ENCODE assay signal across 9 mouse cellular contexts in the genomic region with DNA sequence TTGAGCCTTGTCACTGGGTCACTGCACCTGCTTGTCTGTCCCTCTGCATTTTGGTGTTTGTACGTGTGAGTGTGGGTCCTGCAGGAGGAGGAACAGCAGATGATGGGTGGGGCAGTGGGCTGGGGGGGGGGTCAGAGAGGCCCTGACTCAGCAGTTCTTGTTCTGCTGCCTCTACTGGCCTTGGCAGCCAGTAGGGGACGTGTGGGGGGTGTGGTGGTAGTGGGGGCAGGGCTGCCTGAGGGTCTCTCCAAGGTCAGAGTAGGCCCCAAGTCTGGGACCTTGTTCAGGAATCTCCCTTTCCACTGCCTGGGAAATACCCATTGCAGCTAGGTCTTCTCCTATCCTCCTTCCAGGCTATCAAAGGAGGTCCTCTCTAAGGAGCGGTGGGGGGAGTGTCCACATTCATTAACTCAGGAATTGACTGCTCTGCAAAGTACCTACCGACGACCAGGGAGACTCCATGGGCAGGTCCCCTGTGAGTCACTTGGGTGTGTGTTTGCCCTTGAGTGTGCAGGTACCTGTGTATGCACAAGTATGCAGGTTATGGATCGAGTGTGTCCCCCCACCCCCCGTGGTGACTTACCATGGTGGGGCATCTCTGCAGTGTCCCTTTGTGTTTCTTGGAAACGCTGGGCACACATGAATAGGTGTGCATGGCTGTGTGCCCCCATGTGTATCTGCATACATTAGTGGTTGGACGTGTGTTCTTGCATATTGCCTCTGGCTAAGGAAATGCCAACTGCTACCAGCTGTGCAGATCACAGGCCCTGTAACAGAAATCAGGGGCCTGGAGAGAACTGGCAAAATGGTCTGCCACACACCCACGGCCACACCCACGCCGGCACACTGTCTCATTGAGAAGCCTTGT. TPM values are rescaled to one million over a fixed set of nuclear protein-coding genes. Genes with fewer than 3 reads are reported as not detected.
DNase-seq lines count a peak whose midpoint lies in the region; ATAC-seq and TF ChIP-seq lines count a peak whose summit lies in the region.
"Had no signal": no experiment of that assay in that cellular context is flagged by ENCODE, and none has a peak within 500 bp of the region (broad histone marks: within the 10 kb centered on the region; RNA-seq: fewer than 3 reads in every experiment).

No protein-coding gene starts in this region.

- H3K9ac ChIP-seq in neural tube, embryonic 11.5 days (ENCODE audit: low read length), result peak overlapping the region; percentile 10; the same call in 1 of the 2 replicates
- peak overlapping the region; percentile 45; the same call in 1 of the 2 replicates for H3K9ac ChIP-seq in forebrain, embryonic 16.5 days (replicated peaks; ENCODE audit: low read depth, low read length)
- peak overlapping the region; percentile 24; the same call in 1 of the 2 replicates for H3K9ac ChIP-seq in midbrain, embryonic 11.5 days (ENCODE audit: low read length)
- no peak overlapping the region for H3K9ac ChIP-seq in stomach, postnatal 0 days (ENCODE audit: low read length)

- H3K27me3 ChIP-seq in neural tube, embryonic 11.5 days (ENCODE audit: control insufficient read depth, insufficient read depth, low read length), result peaks cover 16% of the 10 kb centered on the region
- no peaks in the 10 kb centered on the region for H3K27me3 ChIP-seq in forebrain, embryonic 16.5 days (replicated peaks; ENCODE audit: control insufficient read depth, insufficient read depth, low read length)
- peaks cover 17% of the 10 kb centered on the region for H3K27me3 ChIP-seq in midbrain, embryonic 11.5 days (ENCODE audit: control insufficient read depth, insufficient read depth, low read length)
- peaks cover 5% of the 10 kb centered on the region; the same call in 1 of the 2 replicates for H3K27me3 ChIP-seq in stomach, postnatal 0 days (ENCODE audit: control insufficient read depth, insufficient read depth, low read length)

- ATAC-seq in neural tube, embryonic 11.5 days (ENCODE audit: insufficient read depth, low FRiP score, low TSS enrichment), result no peak
- ATAC-seq in forebrain, embryonic 16.5 days, result no peak
- no peak for ATAC-seq in midbrain, embryonic 11.5 days (ENCODE audit: low FRiP score)
- peak; percentile 39 for ATAC-seq in stomach, postnatal 0 days (ENCODE audit: low FRiP score, low TSS enrichment)
- no peak for ATAC-seq in CD4-positive, CD25-positive, alpha-beta regulatory T cell, adult 4 months

- TF ChIP-seq CTCF in stomach, postnatal 0 days (IDR thresholded peaks at IDR 0.05; ENCODE audit: low read depth), result no peak

- H3K4me1 ChIP-seq in neural tube, embryonic 11.5 days (ENCODE audit: control insufficient read depth, insufficient read depth, low read length), result peaks cover 25% of the 10 kb centered on the region
- H3K4me1 ChIP-seq in forebrain, embryonic 16.5 days (replicated peaks; ENCODE audit: control insufficient read depth, insufficient read depth, low read length), result peaks cover 60% of the 10 kb centered on the region
- peaks cover 47% of the 10 kb centered on the region for H3K4me1 ChIP-seq in midbrain, embryonic 11.5 days (ENCODE audit: control insufficient read depth, insufficient read depth, low read length)
- no peaks in the 10 kb centered on the region for H3K4me1 ChIP-seq in stomach, postnatal 0 days (replicated peaks; ENCODE audit: control insufficient read depth, insufficient read depth)

- WGBS in neural tube, embryonic 11.5 days, result 69% methylated on average over 12 of the region's 12 CpGs
- 65% methylated on average over 12 of the region's 12 CpGs for WGBS in forebrain, embryonic 16.5 days
- WGBS in midbrain, embryonic 11.5 days, result 65% methylated on average over 12 of the region's 12 CpGs
- 55% methylated on average over 12 of the region's 12 CpGs for WGBS in stomach, postnatal 0 days

- no peak overlapping the region for H3K4me3 ChIP-seq in neural tube, embryonic 11.5 days (ENCODE audit: low read depth, low read length)
- no peak overlapping the region for H3K4me3 ChIP-seq in forebrain, embryonic 16.5 days (replicated peaks; ENCODE audit: low read length)
- no peak overlapping the region for H3K4me3 ChIP-seq in midbrain, embryonic 11.5 days (ENCODE audit: low read depth, low read length)
- H3K4me3 ChIP-seq in stomach, postnatal 0 days (ENCODE audit: low read depth, low read length), result no peak overlapping the region

- no peaks in the 10 kb centered on the region for H3K9me3 ChIP-seq in neural tube, embryonic 11.5 days (ENCODE audit: control insufficient read depth, low read length)
- H3K9me3 ChIP-seq in forebrain, embryonic 16.5 days (ENCODE audit: control insufficient read depth, low read length), result no peaks in the 10 kb centered on the region
- H3K9me3 ChIP-seq in midbrain, embryonic 11.5 days (ENCODE audit: control insufficient read depth, low read length), result no peaks in the 10 kb centered on the region
- no peaks in the 10 kb centered on the region for H3K9me3 ChIP-seq in stomach, postnatal 0 days (ENCODE audit: control insufficient read depth, low read length)
- H3K9me3 ChIP-seq: embryonic facial prominence, embryonic 13.5 days; liver, embryonic 12.5 days had no signal

- DNase-seq in neural tube, embryonic 11.5 days (ENCODE audit: low spot score), result no peak
- no peak for DNase-seq in neural tube, embryonic 10.5 days (ENCODE audit: extremely low spot score, low spot score)
- peak; percentile 77 for DNase-seq in midbrain, embryonic 11.5 days (ENCODE audit: low spot score, missing footprints)
- peak; percentile 54 for DNase-seq in stomach, postnatal 0 days (ENCODE audit: low spot score)
- DNase-seq in layer of hippocampus, adult 9-10 months (ENCODE audit: low spot score), result no peak

- H3K27ac ChIP-seq in neural tube, embryonic 11.5 days (ENCODE audit: low read depth, low read length), result peak overlapping the region; percentile 64; the same call in 1 of the 2 replicates
- peak overlapping the region; percentile 86 for H3K27ac ChIP-seq in forebrain, embryonic 16.5 days (ENCODE audit: low read length)
- peak overlapping the region; percentile 48; the same call in 1 of the 2 replicates for H3K27ac ChIP-seq in midbrain, embryonic 11.5 days (ENCODE audit: low read depth, low read length)
- no peak overlapping the region for H3K27ac ChIP-seq in stomach, postnatal 0 days (replicated peaks)
- H3K27ac ChIP-seq: embryonic facial prominence, embryonic 13.5 days; liver, embryonic 12.5 days had no signal

- no peaks in the 10 kb centered on the region for H3K36me3 ChIP-seq in neural tube, embryonic 11.5 days (ENCODE audit: control insufficient read depth, insufficient read depth, low read length)
- H3K36me3 ChIP-seq in forebrain, embryonic 16.5 days (ENCODE audit: control insufficient read depth, insufficient read depth), result no peaks in the 10 kb centered on the region
- no peaks in the 10 kb centered on the region for H3K36me3 ChIP-seq in midbrain, embryonic 11.5 days (ENCODE audit: control insufficient read depth, insufficient read depth, low read length)
- no peaks in the 10 kb centered on the region; the same call in 1 of the 2 replicates for H3K36me3 ChIP-seq in stomach, postnatal 0 days (ENCODE audit: control insufficient read depth, insufficient read depth, low read length)
- H3K36me3 ChIP-seq: embryonic facial prominence, embryonic 13.5 days; liver, embryonic 12.5 days had no signal

- no peak for TF ChIP-seq EP300 in stomach, postnatal 0 days (optimal IDR thresholded peaks at IDR 0.05)

- no peak overlapping the region for H3K4me2 ChIP-seq in neural tube, embryonic 11.5 days (ENCODE audit: low read depth)
- H3K4me2 ChIP-seq in forebrain, embryonic 16.5 days (ENCODE audit: low read length), result no peak overlapping the region
- no peak overlapping the region for H3K4me2 ChIP-seq in midbrain, embryonic 11.5 days
- H3K4me2 ChIP-seq in stomach, postnatal 0 days (replicated peaks; ENCODE audit: low read depth), result no peak overlapping the region

RNA-seq across cellular contexts. Expression of gene Nrxn2, which starts 1.4 kb away (rescaled TPM):
- polyA plus RNA-seq in neural tube, embryonic 11.5 days (2014; fragmentation: Nextera tagmentation; extraction: Ambion mirVana), result 13.4 and 14.5 TPM in 2 replicates
- polyA plus RNA-seq in forebrain, embryonic 16.5 days (2015; fragmentation: Nextera tagmentation; extraction: Ambion mirVana), result 28.1 and 28.5 TPM in 2 replicates
- polyA plus RNA-seq in midbrain, embryonic 11.5 days (2014; fragmentation: Nextera tagmentation; extraction: Ambion mirVana), result 9.2 and 9.5 TPM in 2 replicates
- polyA plus RNA-seq in stomach, postnatal 0 days (2015; fragmentation: Nextera tagmentation; extraction: Ambion mirVana), result 0.83 and 1.3 TPM in 2 replicates
- not detected for polyA plus RNA-seq in CD4-positive, CD25-positive, alpha-beta regulatory T cell, adult 4 months (2017; shearing (Covaris generic))

RNA-seq across cellular contexts. Expression of gene Rasgrp2, which starts 18.0 kb away (rescaled TPM):
- 17.6 and 20.3 TPM in 2 replicates for polyA plus RNA-seq in neural tube, embryonic 11.5 days (2014; fragmentation: Nextera tagmentation; extraction: Ambion mirVana)
- polyA plus RNA-seq in forebrain, embryonic 16.5 days (2015; fragmentation: Nextera tagmentation; extraction: Ambion mirVana), result 48.8 and 60.8 TPM in 2 replicates
- 14.1 and 16.8 TPM in 2 replicates for polyA plus RNA-seq in midbrain, embryonic 11.5 days (2014; fragmentation: Nextera tagmentation; extraction: Ambion mirVana)
- 53.4 and 57.3 TPM in 2 replicates for polyA plus RNA-seq in stomach, postnatal 0 days (2015; fragmentation: Nextera tagmentation; extraction: Ambion mirVana)
- polyA plus RNA-seq in CD4-positive, CD25-positive, alpha-beta regulatory T cell, adult 4 months (2017; shearing (Covaris generic)), result 100 to 1,000 TPM in 1 of 2 experiments, 10 to 100 TPM in 1; 80.3 to 117 TPM

RNA-seq across cellular contexts. Expression of gene Pygm, which starts 32.9 kb away (rescaled TPM):
- 4.4 and 6.0 TPM in 2 replicates for polyA plus RNA-seq in neural tube, embryonic 11.5 days (2014; fragmentation: Nextera tagmentation; extraction: Ambion mirVana)
- polyA plus RNA-seq in forebrain, embryonic 16.5 days (2015; fragmentation: Nextera tagmentation; extraction: Ambion mirVana), result 2.4 and 2.8 TPM in 2 replicates
- 0.81 and 1.8 TPM in 2 replicates for polyA plus RNA-seq in midbrain, embryonic 11.5 days (2014; fragmentation: Nextera tagmentation; extraction: Ambion mirVana)
- 8.0 and 10.5 TPM in 2 replicates for polyA plus RNA-seq in stomach, postnatal 0 days (2015; fragmentation: Nextera tagmentation; extraction: Ambion mirVana)
- polyA plus RNA-seq in CD4-positive, CD25-positive, alpha-beta regulatory T cell, adult 4 months (2017; shearing (Covaris generic)), result 10 to 100 TPM in 1 of 2 experiments, 1 to 10 TPM in 1; 2.0 to 14.2 TPM

RNA-seq across cellular contexts. Expression of gene Sf1, which starts 53.6 kb away (rescaled TPM):
- 214 and 224 TPM in 2 replicates for polyA plus RNA-seq in neural tube, embryonic 11.5 days (2014; fragmentation: Nextera tagmentation; extraction: Ambion mirVana)
- 122 and 127 TPM in 2 replicates for polyA plus RNA-seq in forebrain, embryonic 16.5 days (2015; fragmentation: Nextera tagmentation; extraction: Ambion mirVana)
- polyA plus RNA-seq in midbrain, embryonic 11.5 days (2014; fragmentation: Nextera tagmentation; extraction: Ambion mirVana), result 186 and 215 TPM in 2 replicates
- polyA plus RNA-seq in stomach, postnatal 0 days (2015; fragmentation: Nextera tagmentation; extraction: Ambion mirVana), result 42.3 and 52.0 TPM in 2 replicates
- 10 to 100 TPM; 55.3 to 56.7 TPM for polyA plus RNA-seq in CD4-positive, CD25-positive, alpha-beta regulatory T cell, adult 4 months (2017; shearing (Covaris generic))

Comparison
In these comparisons a context has a peak if more than half of its experiments do, and no peak if none do; other contexts are left out.
1. DNase-seq: peak in midbrain, embryonic 11.5 days (single experiment) and stomach, postnatal 0 days (single experiment); none in neural tube, embryonic 11.5 days (single experiment), neural tube, embryonic 10.5 days (single experiment) and layer of hippocampus, adult 9-10 months (single experiment).